Mouse (Mus musculus): ENCODE results near the gene Wbp1l.

DNA sequence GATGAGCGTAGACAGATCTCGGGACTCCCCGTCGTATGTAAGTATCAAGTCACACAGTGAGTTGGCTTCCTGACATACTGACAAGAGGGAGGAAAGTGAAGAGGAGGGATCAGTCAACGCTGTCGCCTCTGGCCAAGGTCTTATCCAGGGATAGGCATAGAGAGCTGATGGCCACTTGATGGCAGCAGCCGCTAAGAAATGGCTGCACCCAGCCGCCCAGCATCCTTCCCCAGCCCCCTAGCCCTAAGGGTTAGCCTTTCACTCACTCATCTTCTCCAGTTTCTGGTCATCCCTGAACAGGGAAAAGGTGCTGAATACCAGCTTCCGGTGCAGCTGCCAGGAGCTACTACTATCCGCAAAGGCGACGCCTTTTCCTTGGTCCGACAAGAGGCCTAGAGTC lies 71.8 kb downstream of the Wbp1l start:
- TF ChIP-seq POLR2A (IDR thresholded peaks at IDR 0.05; ENCODE audit: borderline replicate concordance, extremely low read depth, insufficient read depth, insufficient read length, poor library complexity, severe bottlenecking) = no peak
- peak; percentile 92 for TF ChIP-seq CTCF (IDR thresholded peaks at IDR 0.05; ENCODE audit: borderline replicate concordance, extremely low read depth, insufficient read depth, insufficient read length)
